Mouse (Mus musculus) lung, adult 10 weeks (tissue): Measurements from ENCODE around the gene Gm5157. TPM values are rescaled to one million over a fixed set of nuclear protein-coding genes. Genes with fewer than 3 reads are reported as not detected.

Experiments used
- polyA plus RNA-seq: library from polyadenylated mRNA; stranded (reverse); fragments of 350-450 nt; fragmentation: Illumina TruSeq; extraction: RNeasy Lipid Tissue Mini Kit (QIAGEN cat#74804); gene quantifications from one replicate; pipeline ENCODE4 v1.2.3, GENCODE M21; 2014; ENCODE audit warnings: low read depth, low replicate concordance; ENCODE audit not compliant: insufficient read depth

The Gm5157 gene
- not detected for polyA plus RNA-seq

DNA sequence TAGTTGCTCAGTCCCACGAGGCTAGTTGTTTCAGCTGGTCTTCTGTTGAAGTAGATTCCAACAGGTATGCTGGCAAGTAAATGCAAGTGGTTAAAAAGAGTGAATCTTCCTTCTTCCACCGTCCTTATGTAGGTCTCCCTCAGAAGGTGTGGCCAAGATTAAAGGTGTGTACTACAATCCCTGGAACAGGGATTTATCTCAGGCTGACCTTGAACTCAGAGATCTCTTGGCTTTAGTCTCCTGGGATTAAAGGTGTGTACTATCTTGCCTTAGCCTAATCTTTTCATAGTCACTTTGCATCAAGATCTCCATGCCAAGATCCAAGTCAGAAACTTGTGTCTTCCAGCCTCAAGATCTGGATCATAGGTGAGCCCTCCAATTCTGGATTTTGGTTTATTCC is at the start of gene Gm5157:
Gene Gm5157 (minus strand): TSS at position 101 of the 400 bp plus-strand sequence.

DNA sequence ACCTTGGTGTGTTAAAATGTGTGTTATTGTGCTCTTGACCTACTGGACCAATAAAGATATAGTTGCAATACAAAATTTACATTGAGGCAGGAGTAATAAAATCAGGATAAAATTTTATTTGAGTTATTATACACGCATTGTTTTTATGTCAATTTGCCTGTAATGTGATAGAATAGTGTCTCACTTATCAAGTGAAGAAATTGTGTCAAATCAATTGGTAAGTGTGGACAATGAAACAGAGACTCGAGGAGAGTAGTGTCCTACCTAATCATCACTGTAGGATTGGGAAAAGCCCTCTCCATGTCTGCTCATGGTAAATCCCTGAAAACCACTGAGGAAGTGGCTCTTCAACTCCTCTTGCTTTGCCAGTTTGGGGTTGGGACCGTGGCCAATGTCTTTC is 28.3 kb downstream of the Gm5157 start, which contains the start of gene Vmn1r123:
Gene Vmn1r123 (plus strand): TSS at position 301 of the 400 bp plus-strand sequence.

Other genes starting within 250 kb of the Gm5157 start
- gene Vmn1r119, start 178.0 kb downstream of the Gm5157 start, polyA plus RNA-seq, result not detected
- not detected for gene Vmn1r120, start 136.6 kb downstream of the Gm5157 start, polyA plus RNA-seq
- gene Vmn1r121, start 91.9 kb downstream of the Gm5157 start, polyA plus RNA-seq, result not detected
- gene Vmn1r122, start 56.3 kb downstream of the Gm5157 start, polyA plus RNA-seq, result not detected
- gene Vmn1r123, start 28.2 kb downstream of the Gm5157 start, polyA plus RNA-seq, result not detected
- gene Vmn1r124, start 70.2 kb upstream of the Gm5157 start, polyA plus RNA-seq, result not detected
- not detected for gene Vmn1r125, start 81.8 kb upstream of the Gm5157 start, polyA plus RNA-seq
- gene Vmn1r126, start 111.0 kb upstream of the Gm5157 start, polyA plus RNA-seq, result not detected
- not detected for gene Vmn1r127, start 129.4 kb upstream of the Gm5157 start, polyA plus RNA-seq
- not detected for gene Vmn1r128, start 158.9 kb upstream of the Gm5157 start, polyA plus RNA-seq
- not detected for gene Vmn1r129, start 170.9 kb upstream of the Gm5157 start, polyA plus RNA-seq
- not detected for gene Gm6882, start 242.3 kb upstream of the Gm5157 start, polyA plus RNA-seq